Mouse (Mus musculus) layer of hippocampus, adult 2 months (tissue): Measurements from ENCODE around the gene Gpcpd1. TPM values are rescaled to one million over a fixed set of nuclear protein-coding genes. Genes with fewer than 3 reads are reported as not detected.
"Not testable (repeated sequence)": the region's sequence is repeated elsewhere in the genome, so short reads cannot be mapped to it uniquely, and the experiment has no call there.

Source experiments
- DNase-seq, 2 experiments: peaks; one replicate each; pipeline ENCODE4 v3.0.0; 2022; ENCODE audit warnings: low spot score in 2 of 2
- H3K27ac ChIP-seq: fragments of 200-600 bp; 2 replicates; pipeline ENCODE4 v1.8.1; 2022
- H3K4me3 ChIP-seq: fragments of 200-600 bp; 2 replicates; pipeline ENCODE4 v1.8.1; 2022; ENCODE audit warnings: mild to moderate bottlenecking
- CTCF ChIP-seq: fragments of 200-600 bp; conservative IDR thresholded peaks from 2 replicates; pipeline ENCODE4 v1.8.1; 2022; ENCODE audit warnings: antibody characterized with exemption, mild to moderate bottlenecking, moderate library complexity
- total RNA-seq, 2 experiments: library from RNA; stranded (reverse); gene quantifications; 2 replicates each; pipeline ENCODE4 v1.2.3; 2021

Gene Gpcpd1
- total RNA-seq, 2 experiments from 2014 or later: 72.3 to 75.6 TPM

DNA sequence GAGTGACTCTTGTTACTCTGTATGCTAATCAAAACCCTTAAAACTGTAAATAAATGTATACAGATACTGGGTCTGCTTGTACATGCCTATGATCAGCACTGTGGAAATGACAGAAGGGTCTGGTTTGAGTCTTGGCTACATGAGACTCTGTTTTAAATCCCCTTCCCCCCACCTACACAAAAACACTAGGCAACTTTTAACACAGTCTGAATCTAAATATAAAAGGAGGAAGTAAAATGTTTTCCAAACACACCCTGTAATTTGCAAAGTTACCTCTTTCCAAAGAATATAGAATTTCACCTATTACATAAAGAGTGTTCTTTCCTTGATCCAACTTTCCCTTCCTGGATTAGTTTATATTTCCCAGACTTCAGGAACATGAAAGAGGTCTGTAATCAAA lies 14.2 kb upstream of the Gpcpd1 start:
- TF ChIP-seq CTCF: no peak
- DNase-seq: no peak
- Histone ChIP-seq H3K27ac (peak overlapping the region; percentile 39; the same call in 1 of the 2 replicates), H3K4me3 (no peak overlapping the region)

- Histone ChIP-seq H3K4me3 (no peak overlapping the region), H3K27ac (no peak overlapping the region)
- DNase-seq: no peak
- TF ChIP-seq CTCF: no peak
Measured at GRCm38 (mm10) chr2:132600081-132600480, 12.6 kb upstream of the Gpcpd1 start.

DNA sequence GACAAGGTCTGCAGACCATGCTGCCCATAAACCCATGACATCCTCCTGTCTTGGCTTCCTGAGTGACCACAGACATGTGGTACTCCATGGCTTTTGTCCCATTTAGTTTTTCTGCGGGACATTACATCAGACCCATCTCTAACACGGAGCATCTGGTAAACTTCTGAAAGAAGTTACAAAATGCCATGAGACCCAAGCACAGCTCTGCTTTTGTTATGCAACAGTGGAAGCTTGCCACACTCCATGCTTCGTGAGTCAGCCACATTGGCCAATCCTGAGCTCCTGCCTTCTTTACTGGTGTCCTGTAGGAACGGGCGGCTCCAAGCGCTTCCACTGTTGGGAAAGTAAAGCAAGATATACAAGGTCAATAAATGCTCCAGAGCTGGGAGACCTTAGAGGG lies 11.6 kb upstream of the Gpcpd1 start:
- Histone ChIP-seq H3K4me3 (no peak overlapping the region), H3K27ac (no peak overlapping the region)
- DNase-seq: no peak
- no peak for TF ChIP-seq CTCF

GRCm38 (mm10) chr2:132597866-132598480 lies 10.4 kb upstream of the Gpcpd1 start:
- Histone ChIP-seq H3K27ac (peak overlapping the region; percentile 70), H3K4me3 (no peak overlapping the region)
- DNase-seq: no peak
- no peak for TF ChIP-seq CTCF

- no peak for DNase-seq
- no peak for TF ChIP-seq CTCF
- H3K27ac ChIP-seq: peak overlapping the region; percentile 70
- no peak overlapping the region for H3K4me3 ChIP-seq
Measured at GRCm38 (mm10) chr2:132597226-132597625, 9.7 kb upstream of the Gpcpd1 start.

GRCm38 (mm10) chr2:132595601-132596235 lies 8.2 kb upstream of the Gpcpd1 start:
- Histone ChIP-seq H3K27ac (peak overlapping the region; percentile 70), H3K4me3 (no peak overlapping the region)

GRCm38 (mm10) chr2:132592126-132592525 lies 4.6 kb upstream of the Gpcpd1 start:
- DNase-seq: no peak
- no peak for TF ChIP-seq CTCF
- H3K4me3 ChIP-seq: no peak overlapping the region
- no peak overlapping the region for H3K27ac ChIP-seq

More at GRCm38 (mm10) chr2:132595601-132596235, 8.2 kb upstream of the Gpcpd1 start:
- no peak for TF ChIP-seq CTCF
- no peak for DNase-seq

- H3K4me3 ChIP-seq, DNase-seq, H3K27ac ChIP-seq: not testable (repeated sequence)
Measured at GRCm38 (mm10) chr2:132591579-132591978, 4.0 kb upstream of the Gpcpd1 start.

DNA sequence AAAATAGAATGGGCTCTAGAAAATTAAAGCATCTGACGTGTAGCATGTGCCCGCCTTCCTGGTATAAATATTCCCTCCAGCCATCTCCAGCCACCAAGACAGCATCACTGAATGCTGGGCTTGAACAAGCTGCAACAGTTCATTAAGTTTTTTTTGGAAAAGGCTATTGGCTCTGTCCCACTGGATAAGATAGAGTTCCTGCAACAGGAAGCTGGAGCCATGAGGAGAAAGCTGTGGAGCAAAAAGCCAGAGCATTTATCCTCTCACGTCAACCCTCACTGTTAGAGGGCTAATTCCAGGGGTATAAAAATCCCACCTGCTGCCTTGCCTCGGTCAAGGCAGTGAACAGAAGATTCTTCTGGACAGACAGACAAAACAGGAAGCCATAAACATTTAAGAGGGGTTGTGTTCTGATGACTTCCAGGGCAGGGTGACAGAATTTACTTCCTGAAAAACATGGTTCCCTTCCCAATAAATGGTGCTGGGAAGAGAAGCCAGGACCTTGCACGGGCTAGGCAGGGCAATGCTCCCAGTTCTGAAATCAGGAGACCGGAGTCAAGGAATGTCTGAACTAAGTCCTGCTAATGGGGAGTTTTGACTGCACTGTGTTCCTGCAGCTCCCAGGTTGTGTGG lies 2.5 kb upstream of the Gpcpd1 start:
- no peak overlapping the region for H3K4me3 ChIP-seq

DNA sequence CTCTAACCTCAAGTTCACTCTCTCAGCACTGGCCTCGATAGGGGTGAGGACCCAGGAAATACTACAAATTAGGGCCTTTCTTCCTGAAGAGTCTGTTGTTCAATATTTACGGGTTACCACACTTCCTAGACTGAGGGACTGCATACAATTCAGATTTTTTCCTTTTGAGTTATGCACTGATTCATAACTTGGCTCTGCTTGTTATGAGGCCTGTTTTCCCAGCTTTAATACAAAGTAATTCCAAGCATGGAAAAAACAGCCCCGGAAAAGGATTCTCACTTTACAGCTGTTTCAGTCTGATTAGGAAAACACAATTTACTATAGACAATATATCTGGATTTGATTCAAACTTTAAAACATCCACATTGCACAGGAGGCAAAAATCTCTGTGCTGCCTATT lies 1.5 kb downstream of the Gpcpd1 start:
- DNase-seq: no peak
- no peak for TF ChIP-seq CTCF

More for the DNA sequence above, 2.5 kb upstream of the Gpcpd1 start:
- TF ChIP-seq CTCF: no peak
- no peak for DNase-seq
- no peak overlapping the region for H3K27ac ChIP-seq

DNA sequence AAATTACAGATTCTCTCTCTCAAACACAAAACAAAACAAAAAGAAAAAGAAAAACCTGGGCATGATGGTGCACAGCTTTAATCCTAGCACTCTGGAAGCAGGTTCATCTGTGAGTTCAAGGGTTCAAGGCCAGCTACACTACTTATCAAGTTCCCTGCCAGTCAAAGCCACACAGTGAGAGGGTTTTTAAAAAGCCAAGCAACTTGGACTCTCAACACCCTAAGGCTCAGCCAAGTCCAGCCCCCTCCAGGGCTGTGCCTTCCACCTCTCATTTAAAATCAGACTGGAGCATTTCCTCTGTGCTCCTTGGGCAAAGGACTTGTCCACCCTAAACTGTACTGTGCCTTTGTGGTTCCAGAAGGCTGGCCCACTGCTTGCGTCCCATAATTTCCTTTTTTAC lies 3.3 kb downstream of the Gpcpd1 start:
- Histone ChIP-seq H3K27ac (0 out of 2 replicates have a peak overlapping the region, but pooled peaks have one; percentile 23), H3K4me3 (no peak overlapping the region)
- no peak for TF ChIP-seq CTCF
- no peak for DNase-seq

More for the DNA sequence above, 1.5 kb downstream of the Gpcpd1 start:
- Histone ChIP-seq H3K27ac (no peak overlapping the region), H3K4me3 (no peak overlapping the region)

GRCm38 (mm10) chr2:132583126-132583525 lies 4.4 kb downstream of the Gpcpd1 start:
- Histone ChIP-seq H3K4me3 (no peak overlapping the region), H3K27ac (peak overlapping the region; percentile 69; the same call in 1 of the 2 replicates)
- DNase-seq: no peak
- TF ChIP-seq CTCF: no peak

- peak; percentile 74 to 81 for DNase-seq
- Histone ChIP-seq H3K27ac (peak overlapping the region; percentile 69), H3K4me3 (no peak overlapping the region)
- TF ChIP-seq CTCF: no peak
Measured at GRCm38 (mm10) chr2:132582227-132582626, 5.3 kb downstream of the Gpcpd1 start.
